Mouse (Mus musculus): ENCODE measurements around the gene Eef2kmt. TPM values are rescaled to one million over a fixed set of nuclear protein-coding genes. Genes with fewer than 3 reads are reported as not detected.
"Not testable (repeated sequence)": the region's sequence is repeated elsewhere in the genome, so short reads cannot be mapped to it uniquely, and the experiment has no call there.

Eef2kmt gene
- total RNA-seq (2021) = 1 to 10 TPM; 3.5 to 5.0 TPM
- long read RNA-seq, partial matches to known transcripts = 0 of 11 reads
- long read RNA-seq, other reads (novel, unspliced or antisense) = 5 of 11 reads

DNA sequence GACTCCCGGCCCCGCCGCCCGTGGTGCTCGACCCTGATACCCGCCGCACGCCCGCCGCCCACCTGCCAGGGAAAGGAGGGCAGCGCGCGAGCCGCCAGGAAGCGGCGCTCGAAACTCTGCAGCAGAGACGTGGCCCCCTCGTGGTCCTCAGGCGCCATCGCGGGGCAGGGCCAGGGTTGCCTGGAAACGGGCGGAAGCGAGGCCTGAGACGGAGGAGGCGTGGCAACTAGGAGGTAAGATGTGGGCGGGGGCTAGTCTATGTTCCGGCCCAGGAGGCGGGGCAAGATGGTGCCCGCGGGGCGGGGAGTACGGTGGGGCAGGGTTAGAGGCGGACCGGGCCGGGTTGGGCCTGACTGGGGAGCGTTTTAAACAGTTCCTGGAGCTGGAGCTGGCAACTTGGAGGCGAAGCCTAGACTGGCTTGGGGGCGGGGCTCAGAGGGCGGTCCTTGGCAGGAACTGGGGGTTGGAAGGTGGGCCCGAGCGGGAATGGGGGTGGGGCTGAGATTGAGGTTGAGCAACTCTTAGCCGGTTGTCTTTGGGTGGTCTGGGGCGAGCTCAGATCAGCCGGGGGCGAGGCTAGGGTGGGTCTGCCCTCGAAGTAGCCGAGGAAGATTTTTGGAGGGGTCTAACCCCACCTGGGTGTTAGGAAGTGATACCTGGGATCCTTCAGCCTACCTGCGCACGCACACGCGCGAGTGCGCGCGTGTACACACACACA is at the start of gene Eef2kmt:
Gene Eef2kmt (minus strand): TSS at position 205 of the 718 bp plus-strand sequence.
- DNase-seq (ENCODE audit: low spot score in 2 of 2) = peak; percentile 97 to 98

DNA sequence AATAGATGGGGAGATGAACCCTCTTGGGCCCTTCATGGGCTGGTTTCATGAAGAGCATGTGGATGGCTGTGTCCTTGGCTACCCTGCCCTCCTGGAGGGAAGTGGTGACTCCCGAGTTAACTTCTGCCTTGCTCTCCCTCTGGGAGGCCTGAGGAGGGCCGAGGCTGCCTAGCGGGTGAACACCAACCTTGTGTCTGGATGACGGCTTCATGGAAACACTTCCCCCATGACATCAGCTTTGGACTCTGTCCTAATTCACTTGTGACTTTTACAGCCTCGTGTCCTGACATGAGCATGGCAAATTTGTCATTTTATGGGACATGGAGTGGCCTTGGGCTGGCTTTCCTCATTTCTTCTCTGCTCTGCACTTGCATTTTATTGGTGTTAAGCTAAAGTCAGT is 39.5 kb upstream of the Eef2kmt start:
- DNase-seq (ENCODE audit: low spot score in 2 of 2) = no peak

DNA sequence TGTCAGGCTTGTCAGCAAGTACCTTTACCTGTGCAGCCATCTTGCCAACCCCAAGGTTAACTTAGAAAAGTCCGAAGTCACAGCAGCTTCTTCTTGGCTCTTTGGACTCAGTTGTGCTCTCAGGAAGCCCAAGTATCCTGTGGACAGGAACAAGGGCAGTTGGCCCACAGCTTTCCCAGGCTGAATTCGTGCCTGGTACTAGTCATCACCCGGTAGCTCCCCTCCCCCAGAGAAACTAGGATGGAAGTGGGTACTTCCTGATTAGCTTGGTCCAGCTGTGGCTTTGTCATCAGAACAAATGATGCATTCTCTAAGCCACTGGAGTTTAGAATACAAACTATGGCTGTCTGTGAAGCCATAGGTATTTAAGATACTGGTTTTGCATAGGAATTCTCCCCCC is 29.6 kb upstream of the Eef2kmt start:
- DNase-seq (ENCODE audit: low spot score in 2 of 2) = no peak

DNA sequence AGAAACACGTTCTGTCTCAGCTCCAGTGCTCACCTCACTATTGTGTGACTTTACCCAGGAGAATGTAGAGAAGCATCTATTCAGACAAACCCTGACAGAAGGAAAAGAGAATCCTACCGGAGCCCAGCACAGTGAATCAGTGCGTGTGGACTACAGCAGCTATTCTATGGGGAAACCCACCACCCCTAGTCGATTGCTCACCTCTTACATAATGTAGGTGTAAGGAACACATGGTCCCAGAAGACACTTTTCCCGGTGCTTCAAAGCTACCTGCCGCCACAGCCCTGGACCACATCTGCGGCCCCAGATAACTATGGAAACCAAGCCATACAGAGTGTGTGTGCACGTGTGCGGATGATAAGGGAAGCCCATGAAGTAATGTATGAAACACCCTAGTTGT is 26.9 kb upstream of the Eef2kmt start:
- DNase-seq (ENCODE audit: low spot score in 2 of 2) = no peak

DNA sequence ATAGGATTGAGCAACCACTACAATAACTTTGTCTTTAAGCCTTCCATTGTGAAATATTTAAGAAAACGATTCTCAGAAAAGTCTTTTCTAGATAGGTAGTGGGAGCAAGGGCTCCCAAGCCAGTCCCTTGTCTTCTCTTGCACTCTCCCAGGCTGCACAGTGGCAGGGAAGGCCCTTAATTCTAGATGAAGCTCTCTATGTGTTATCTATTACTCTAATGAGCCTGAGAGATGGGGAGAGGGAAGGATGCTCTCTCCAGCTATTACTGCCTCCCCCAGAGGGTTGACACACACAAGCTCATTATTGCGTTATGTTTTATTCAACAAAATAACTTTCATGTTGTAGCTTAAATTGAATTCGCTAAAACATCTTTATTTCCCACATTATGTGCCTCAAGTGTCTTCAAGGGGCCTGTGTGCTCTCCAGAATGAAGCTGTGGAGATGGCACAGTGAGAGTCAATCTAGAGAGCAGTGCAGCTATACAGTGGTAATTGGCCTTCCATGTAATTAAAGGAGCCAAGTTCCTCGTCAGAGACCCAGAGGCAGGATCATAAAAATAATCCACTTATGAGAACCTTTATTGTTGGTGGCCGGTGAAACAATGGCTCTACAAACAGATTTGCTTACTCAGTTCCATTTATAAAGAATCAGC is 23.9 kb upstream of the Eef2kmt start:
- DNase-seq (ENCODE audit: low spot score in 2 of 2) = no peak

DNA sequence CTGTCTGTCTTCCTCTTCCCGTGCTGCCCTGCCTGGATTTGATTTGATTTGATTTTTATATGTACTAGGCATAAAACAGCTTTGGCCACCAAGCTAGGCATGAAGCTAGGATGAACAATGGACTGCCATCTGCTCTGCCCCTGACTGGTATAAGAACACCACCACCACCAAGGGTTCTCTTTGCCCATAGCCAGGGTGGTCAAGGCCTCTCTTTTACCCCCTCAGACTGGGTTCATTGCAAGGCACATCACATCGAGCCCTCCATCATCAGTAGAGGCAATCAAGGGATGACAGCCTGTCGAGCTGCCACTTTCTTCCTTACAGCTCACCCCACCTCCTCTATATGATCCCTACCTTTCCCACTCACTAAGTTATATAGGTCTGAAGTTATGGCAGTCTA is 16.6 kb upstream of the Eef2kmt start:
- DNase-seq (ENCODE audit: low spot score in 2 of 2) = no peak

DNA sequence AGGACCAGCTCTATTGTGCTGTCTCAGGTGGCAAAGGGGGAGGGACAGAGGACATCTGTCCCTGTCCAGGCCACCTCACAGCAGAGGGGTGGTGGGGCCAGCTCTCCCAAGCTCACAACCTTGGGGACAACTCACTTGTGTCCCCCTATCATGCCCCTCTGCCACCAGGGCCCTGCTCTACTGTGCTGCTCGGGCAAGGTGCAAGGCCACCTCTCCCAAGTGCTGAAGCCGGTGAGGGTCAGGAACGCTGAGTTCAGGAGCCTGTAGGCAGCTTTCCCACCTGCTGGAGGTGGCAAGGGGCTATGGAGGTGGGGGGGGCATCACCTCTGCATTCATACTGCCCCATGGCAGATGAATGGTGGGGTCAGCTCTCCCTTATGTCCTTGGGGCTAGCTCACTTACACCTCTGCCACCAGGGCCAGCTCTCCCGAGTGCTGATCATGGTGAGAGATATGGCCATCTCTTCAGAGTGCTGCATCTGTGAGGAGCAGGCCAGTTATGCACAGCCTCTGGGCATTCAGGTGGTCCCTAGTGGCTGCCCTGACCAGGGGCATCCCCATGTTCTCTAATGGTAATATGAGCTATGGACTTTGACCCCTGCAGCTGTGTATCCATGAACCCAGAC is 15.7 kb upstream of the Eef2kmt start:
- no peak for DNase-seq (ENCODE audit: low spot score in 2 of 2)

DNA sequence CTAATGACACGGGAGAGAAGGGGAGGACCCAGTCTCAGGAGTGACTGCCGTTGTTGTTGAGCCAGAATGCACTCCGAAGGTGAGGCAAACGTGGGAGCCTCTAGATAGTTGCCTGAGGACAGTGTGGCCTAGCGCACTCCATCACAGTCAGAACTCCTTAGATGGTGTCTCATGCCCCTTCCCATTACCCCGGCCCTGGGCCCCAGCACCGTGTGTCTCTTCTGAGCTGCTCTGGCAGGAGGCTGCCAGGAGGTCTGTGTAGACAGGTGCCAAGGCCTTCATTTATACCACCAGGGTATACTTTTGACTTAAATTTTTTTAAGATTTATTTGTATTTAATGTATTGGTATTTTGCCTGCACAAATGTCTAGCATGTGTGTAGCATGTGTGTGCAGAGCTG is 8.1 kb upstream of the Eef2kmt start:
- DNase-seq (ENCODE audit: low spot score in 2 of 2) = no peak

DNA sequence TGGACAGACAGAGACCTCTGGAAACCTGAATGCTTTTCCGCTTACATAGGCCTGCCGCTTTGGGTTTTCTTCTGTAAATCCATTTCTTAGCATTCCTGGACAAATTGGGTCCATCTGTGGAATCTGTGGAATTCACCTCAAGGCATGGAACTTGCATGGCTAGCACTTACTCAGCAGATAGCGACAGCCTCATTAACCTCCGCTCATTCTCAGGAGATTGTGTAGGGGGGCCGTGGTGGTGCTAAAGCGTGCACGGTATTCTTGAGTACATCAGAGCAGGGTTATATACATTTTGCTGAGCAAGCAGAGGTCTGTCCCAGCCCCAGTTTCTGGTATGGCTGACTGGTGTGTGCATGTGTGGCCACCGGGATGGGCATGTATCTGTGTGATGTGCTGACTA is 7.4 kb upstream of the Eef2kmt start:
- no peak for DNase-seq (ENCODE audit: low spot score in 2 of 2)

DNA sequence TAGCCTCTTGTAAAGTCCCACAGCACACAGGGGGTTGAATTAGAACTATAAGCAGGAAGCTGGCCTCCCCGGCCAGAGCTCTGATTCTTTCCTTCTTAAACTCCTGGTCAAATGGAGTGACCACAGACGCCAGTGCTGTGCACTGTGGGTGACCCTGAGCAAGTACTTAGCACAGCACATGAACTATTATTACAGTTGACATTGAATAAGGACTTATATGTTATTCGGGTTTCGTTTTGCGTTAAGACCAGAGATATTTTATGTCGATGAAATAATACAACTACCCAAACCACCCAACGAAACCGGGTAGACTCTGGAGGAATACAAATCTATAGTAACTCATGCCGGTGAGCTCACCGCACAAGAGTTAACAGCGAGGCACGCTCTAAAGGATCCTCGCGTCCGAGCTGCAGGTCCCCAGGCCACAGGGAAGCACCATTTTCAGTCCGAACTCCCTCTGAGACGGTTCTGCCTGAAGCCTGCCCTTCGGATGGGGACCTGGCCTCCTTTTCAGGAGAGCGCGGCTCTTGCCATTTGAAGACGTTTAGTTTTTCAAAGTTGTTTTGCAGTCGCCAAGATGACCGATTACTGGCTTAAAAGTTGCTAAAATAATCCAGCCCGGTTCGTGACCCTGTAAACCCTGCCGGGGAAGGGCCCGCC is 572 bp downstream of the Eef2kmt start:
- peak in 1 of 2 experiments; percentile 32 for DNase-seq (ENCODE audit: low spot score in 2 of 2)

DNA sequence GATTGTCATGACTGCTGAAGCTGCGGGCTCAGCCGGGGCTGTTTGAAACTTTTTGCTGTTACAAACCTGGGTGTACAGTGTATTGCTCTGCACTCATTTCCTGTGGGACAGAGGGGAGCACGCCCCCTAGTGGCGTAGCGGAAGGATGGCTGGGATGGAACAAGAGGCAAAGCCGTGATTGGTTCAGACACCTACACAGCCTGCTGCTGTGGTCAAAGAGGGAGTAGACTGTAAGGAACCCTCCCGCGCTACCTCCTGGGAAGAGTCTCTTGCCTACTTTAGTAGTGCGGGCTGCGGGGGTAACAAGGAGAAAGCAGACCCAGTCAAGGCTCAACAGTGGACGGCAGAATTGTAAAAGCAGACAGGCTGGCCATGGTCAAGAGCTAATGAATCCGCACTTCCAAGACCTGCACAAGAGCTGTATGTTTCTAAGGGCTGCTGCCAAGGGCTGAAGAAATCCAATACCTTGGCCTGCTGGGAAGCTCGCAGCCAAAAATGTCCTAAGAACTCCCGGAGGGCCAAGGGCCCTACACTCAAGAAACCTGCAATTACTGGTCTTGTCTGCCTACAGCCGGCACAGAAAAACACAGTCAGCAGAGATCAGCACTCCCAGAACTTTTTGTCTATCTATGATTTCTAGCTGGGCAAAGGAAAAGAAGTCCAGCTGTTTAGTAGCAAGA is 1.3 kb downstream of the Eef2kmt start:
- peak; percentile 74 to 75 for DNase-seq (ENCODE audit: low spot score in 2 of 2)

DNA sequence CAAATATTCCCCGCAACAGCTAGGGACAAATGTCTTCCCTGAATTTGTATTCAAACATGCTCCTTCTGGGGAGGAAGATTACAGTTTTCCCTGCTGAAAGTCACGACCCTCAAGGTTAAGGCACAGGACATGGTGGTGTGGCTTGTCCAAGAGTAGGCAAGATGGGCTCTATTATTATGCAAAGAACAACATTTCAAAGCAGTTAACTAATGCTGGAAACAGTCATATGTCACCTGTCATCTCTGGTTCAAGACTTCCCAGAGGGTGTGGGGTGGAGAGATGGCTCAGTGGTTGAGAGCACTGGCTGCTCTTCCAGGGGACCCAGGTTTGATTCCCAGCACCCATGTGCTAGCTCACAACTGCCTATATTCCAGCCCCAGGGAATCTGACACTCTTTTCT is 3.5 kb downstream of the Eef2kmt start:
- DNase-seq (ENCODE audit: low spot score in 2 of 2) = no peak

DNA sequence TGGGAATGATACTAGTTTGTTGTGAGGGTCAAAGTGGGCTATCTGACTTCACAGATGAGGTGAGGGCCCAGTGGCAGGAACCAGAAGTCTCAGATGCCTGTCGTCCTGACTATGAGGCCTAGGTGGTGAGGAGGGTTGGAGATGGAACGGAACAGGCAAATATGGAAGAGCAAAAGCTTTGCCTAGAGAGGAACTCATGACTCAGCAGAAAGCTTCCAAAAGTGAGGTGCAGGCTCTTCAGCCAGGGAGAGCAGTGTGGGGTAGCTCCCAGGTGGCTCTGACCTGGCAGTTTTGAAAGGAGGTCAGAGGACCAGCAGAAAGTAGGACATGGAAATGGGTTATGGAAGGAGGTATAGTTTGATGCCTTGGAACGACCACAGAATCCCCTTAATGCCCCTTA is 4.9 kb downstream of the Eef2kmt start:
- DNase-seq (ENCODE audit: low spot score in 2 of 2) = no peak

DNA sequence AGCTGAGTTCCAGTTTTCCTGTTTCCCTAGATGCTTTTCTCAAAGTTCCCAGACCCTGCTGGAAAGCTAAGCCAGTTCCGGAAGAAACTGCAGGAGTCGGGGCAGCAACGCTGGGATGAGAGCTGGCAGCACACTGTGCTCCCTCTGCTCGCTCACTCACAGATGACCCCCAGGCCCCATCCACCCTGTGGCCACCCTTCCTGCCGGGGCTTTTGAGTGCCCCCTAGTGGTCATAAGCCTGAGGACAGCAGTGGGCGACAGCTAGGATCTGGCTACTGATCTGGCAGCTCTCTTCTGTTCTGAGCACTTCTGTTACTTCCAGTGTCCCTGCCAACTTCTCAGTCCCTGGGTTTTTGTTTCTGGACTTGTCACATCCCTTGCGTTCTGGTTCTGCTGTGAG is 11.4 kb downstream of the Eef2kmt start:
- DNase-seq (ENCODE audit: low spot score in 2 of 2) = peak; percentile 66 to 69

DNA sequence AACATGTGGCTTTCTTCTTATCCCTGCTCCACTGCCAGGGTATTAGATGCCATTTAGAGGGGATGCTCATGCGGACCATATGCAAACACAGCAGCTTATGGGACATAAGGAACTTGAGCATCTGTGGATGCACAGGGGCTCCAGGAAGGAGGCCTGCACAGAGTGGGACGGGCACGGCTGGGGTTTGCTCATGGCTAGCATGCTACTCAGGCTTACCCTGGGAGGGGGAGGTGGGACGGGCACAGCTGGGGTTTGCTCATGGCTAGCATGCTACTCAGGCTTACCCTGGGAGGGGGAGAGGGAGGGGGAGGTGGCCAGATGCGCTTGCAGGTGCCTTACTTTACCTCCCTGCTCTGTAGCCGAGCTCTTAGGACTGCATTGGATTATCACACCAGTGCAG is 12.9 kb downstream of the Eef2kmt start:
- DNase-seq (ENCODE audit: low spot score in 2 of 2) = no peak

DNA sequence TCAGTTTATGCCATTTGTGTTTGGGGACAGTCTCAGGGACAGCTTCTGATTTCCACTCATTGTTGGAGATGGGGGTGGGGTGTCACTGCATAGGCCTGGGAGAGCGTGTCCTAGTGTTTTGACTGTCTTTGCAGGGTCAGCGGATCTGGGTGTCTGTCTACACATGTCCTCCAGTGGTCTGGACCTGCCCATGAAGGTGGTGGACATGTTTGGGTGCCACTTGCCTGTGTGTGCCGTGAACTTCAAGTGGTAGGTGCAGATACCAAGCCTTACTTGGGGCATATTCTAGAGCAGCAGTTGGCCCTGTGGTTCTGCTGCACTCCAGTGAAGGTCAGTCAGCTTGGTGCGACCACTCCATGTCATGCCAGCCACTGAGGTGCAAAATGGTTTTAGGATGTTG is 13.4 kb downstream of the Eef2kmt start:
- DNase-seq (ENCODE audit: low spot score in 2 of 2) = no peak

DNA sequence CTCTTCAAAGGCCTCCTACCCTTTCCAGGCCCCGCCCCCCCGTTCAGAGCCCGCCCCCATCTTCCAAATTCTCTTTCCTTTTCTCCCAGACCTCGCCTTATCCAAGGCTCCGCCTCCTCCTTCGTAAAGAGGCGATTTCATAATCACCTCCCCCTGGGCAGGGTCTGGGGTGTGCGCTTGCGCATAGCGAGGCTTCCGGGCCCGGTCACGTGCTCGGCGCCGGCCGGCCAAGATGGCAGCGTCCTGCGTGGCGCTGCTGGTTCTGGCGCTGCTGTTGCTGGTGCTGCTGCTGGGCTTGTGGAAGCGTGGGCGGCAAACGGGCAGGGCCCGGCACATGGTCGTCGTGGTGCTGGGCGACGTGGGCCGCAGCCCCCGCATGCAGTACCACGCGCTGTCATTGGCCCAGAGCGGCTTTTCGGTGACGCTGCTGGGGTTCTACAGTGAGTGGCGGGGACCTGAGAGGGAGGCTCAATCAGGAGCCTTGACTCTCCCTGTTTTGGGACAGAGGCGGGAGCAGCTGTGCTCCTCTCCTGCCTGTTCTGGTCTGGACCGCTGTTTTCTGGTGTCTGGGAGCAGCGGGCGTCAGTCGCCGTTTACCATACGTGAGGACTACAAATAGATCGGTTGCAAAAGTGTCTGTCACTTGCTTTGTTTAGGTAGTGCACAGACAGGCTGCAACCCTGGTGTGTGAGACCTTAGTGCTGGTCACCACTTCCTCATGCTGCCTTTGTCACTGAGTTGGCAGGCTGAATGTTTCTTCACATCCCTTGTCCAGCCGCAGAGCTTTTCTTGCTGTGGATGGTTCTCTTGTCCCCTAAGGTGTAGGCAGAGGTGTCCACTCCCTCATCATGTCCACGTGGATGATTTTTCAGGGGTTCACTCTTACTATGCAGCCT is 22.1 kb downstream of the Eef2kmt start, which contains the start of gene Alg1:
Gene Alg1 (plus strand): TSS at position 204 of the 896 bp plus-strand sequence.
- peak; percentile 91 to 95 for DNase-seq (ENCODE audit: low spot score in 2 of 2)

DNA sequence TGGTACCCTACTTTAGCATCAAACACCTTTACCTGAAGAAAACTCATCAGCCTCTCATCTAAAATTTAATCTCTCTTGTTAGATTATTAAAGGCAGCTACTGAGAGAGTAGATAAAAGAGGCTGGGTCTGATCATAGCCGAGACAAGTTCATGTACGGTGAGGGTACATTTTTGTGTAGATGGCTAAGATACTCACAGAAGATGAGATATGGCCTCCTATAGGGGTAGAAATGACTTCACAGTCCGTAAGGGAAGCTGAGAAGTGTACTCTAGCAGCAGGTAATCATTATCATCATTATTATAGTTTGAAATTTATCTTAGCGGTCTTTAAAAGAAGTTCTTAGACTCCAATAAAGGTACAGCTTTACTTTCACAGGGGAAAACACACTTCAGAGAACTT is 22.8 kb downstream of the Eef2kmt start:
- DNase-seq (ENCODE audit: low spot score in 2 of 2) = no peak

DNA sequence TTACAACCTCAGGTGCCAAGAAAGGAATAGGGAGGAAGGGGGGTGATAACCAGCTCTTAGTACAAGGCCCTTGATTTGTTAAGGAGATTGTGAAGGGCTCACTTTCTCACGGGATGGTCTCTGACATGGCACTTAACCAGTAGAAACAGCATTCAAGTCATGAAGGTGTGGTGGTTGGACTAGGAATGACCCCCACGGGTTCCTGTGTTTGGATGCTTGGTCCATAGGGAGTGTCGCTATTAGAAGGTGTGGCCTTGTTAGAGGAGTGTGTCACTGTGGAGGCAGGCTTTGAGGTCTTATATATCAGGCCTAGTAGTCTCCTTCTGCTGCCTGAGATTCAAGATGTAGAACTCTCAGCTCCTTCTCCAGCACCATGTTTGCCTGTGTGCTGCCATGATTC is 27.7 kb downstream of the Eef2kmt start:
- not testable (repeated sequence) for DNase-seq (ENCODE audit: low spot score in 2 of 2)

DNA sequence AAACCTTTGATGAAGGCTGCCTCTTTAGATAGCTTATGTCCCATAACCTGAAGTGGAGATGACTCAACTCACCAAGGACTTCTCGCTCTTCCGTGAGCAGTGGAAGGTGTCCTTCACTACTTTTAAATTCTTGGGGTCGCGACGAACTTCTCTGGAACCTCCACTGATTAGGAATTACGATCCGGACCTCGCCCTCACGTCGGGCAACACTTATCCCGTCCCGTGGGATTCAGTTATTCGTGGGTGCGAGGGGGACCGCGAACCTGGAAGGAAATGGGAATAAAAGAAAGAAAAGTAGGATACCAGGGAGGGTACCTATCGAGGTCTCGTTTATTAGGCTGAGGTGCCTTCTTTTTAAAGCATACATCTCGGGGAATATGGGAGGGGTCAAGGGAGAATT is 28.3 kb downstream of the Eef2kmt start:
- DNase-seq (ENCODE audit: low spot score in 2 of 2) = not testable (repeated sequence)

All from layer of hippocampus, postnatal 10 days (tissue).